Mouse (Mus musculus) liver, embryonic 14.5 days (tissue): ENCODE data around the gene Fgfbp1. TPM values are rescaled to one million over a fixed set of nuclear protein-coding genes. Genes with fewer than 3 reads are reported as not detected.

Experiments
- ATAC-seq: fragments of 200-750 bp; cut with Nextera tagmentation; 2 replicates; pipeline ENCODE4 v1.8.0; 2017; ENCODE audit warnings: moderate number of reproducible peaks, mild to moderate bottlenecking, moderate library complexity; ENCODE audit not compliant: insufficient read depth
- DNase-seq, 3 experiments: peaks; one replicate each; pipeline ENCODE4 v3.0.0-alpha.2; 2012 to 2013; ENCODE audit warnings: low read depth in 3 of 3, low spot score in 3 of 3
- H3K27ac ChIP-seq: fragments of 300-500 bp; sonication (generic); 2 replicates; pipeline ENCODE4 v1.5.1; 2014; ENCODE audit warnings: moderate library complexity, mild to moderate bottlenecking, control low read depth, inconsistent platforms
- H3K27me3 ChIP-seq: fragments of 300-500 bp; sonication (generic); 2 replicates; pipeline ENCODE4 v1.6.1; 2014; ENCODE audit warnings: mild to moderate bottlenecking, low read length, moderate library complexity; ENCODE audit not compliant: control insufficient read depth, insufficient read depth
- H3K36me3 ChIP-seq: fragments of 300-500 bp; sonication (generic); replicated peaks from 2 replicates; pipeline ENCODE4 v1.6.1; 2014; ENCODE audit warnings: low read depth; ENCODE audit not compliant: control insufficient read depth, insufficient read depth
- H3K4me1 ChIP-seq, 2 experiments: fragments of 200-500 bp in 1 of 2; fragments of 300-500 bp in 1 of 2; sonication (generic) in 1 of 2; replicated peaks; 2 replicates each; pipeline ENCODE4 v1.6.1; 2012 to 2014; ENCODE audit warnings: antibody characterized with exemption in 1 of 2, inconsistent platforms in 1 of 2, low read length in 1 of 2; ENCODE audit not compliant: control insufficient read depth in 2 of 2, insufficient read depth in 2 of 2
- H3K4me2 ChIP-seq: fragments of 300-500 bp; sonication (generic); 2 replicates; pipeline ENCODE4 v1.6.1; 2014; ENCODE audit warnings: low read depth, mild to moderate bottlenecking, control low read depth, moderate library complexity
- H3K4me3 ChIP-seq, 2 experiments: fragments of 200-500 bp in 1 of 2; fragments of 300-500 bp in 1 of 2; sonication (generic) in 1 of 2; 2 replicates each; pipeline ENCODE4 v1.5.1; 2012 to 2014; ENCODE audit warnings: low read depth in 2 of 2, low read length in 2 of 2, mild to moderate bottlenecking in 2 of 2, control low read depth in 1 of 2, inconsistent platforms in 1 of 2, moderate library complexity in 1 of 2; ENCODE audit not compliant: insufficient read depth in 1 of 2
- H3K9ac ChIP-seq: fragments of 300-500 bp; sonication (generic); replicated peaks from 2 replicates; pipeline ENCODE4 v1.6.1; 2014; ENCODE audit warnings: mild to moderate bottlenecking, control low read depth, moderate library complexity
- H3K9me3 ChIP-seq: fragments of 300-500 bp; sonication (generic); 2 replicates; pipeline ENCODE4 v1.6.1; 2016; ENCODE audit warnings: low read length, mixed read lengths; ENCODE audit not compliant: control insufficient read depth
- CTCF ChIP-seq: IDR thresholded peaks from 2 replicates; pipeline ENCODE4 v1.5.1; 2016; ENCODE audit warnings: antibody characterized with exemption, low read depth, control low read depth
- EP300 ChIP-seq: IDR thresholded peaks from 2 replicates; pipeline ENCODE4 v1.6.1; 2016; ENCODE audit warnings: antibody characterized with exemption, low read depth
- WGBS: fragments of 180-500 bp; shearing (Covaris S2); extraction: QIAGEN DNeasy Blood & Tissue Kit; methylation state at CpG from one replicate; pipeline ENCODE4 v1.1.7; 2014; ENCODE audit not compliant: insufficient replicate concordance; 5-methylcytosine and 5-hydroxymethylcytosine counted together
- polyA plus RNA-seq, 2 experiments: library from polyadenylated mRNA; depleted of rRNA in 1 of 2; stranded (reverse) in 1 of 2; unstranded in 1 of 2; fragments of >200 nt; fragmentation: Nextera tagmentation in 1 of 2; extraction: Ambion mirVana in 1 of 2; gene quantifications; 2 replicates each; pipeline versions ENCODE4 v1.2.1 to v1.2.3; 2012 to 2014

Fgfbp1 gene
- polyA plus RNA-seq, 2 experiments, result 0.09 to 0.14 TPM

DNA sequence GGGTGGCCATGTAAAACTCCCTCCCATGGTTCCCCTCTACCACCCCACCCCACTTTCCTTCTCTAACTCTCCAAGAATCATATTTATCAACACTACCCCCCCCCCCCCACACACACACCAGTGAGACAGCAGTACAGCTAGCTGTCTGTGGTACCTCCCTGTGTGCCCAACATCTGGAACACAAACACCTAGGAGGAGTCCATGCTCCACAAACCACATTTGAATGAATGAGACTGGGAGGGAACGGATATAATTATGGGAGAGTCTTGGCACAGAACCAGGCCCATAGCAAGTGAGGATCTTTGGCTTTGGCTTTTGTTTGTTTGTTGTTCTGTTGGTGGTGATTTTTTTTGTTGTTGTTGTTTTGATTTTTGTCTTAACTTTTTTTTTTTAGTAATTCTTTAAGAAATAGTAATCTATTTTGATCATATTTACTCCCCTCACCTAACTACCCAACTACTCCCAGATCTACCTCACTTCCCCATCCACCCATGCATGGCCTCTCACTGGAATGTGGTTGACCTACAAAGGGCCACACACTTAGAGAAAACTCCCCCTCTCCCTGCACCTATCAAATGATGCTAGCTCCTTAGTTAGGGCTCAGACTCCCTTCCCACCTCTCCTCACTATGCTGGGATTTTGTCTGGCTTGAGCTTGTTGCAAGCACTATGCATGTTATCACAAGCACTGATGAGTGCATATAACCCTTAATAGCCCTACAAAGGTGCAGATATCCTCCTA lies 4.6 kb downstream of the Fgfbp1 start:
- WGBS, result 59% methylated on average over 1 of the region's 1 CpGs
- TF ChIP-seq EP300 (no peak), CTCF (no peak)
- Histone ChIP-seq H3K9me3 (no peaks in the 10 kb centered on the region), H3K4me3 (no peak overlapping the region), H3K36me3 (no peaks in the 10 kb centered on the region), H3K27me3 (no peaks in the 10 kb centered on the region), H3K27ac (no peak overlapping the region), H3K4me1 (no peaks in the 10 kb centered on the region), H3K9ac (no peak overlapping the region), H3K4me2 (no peak overlapping the region)
- ATAC-seq (no peak), DNase-seq (no peak)

DNA sequence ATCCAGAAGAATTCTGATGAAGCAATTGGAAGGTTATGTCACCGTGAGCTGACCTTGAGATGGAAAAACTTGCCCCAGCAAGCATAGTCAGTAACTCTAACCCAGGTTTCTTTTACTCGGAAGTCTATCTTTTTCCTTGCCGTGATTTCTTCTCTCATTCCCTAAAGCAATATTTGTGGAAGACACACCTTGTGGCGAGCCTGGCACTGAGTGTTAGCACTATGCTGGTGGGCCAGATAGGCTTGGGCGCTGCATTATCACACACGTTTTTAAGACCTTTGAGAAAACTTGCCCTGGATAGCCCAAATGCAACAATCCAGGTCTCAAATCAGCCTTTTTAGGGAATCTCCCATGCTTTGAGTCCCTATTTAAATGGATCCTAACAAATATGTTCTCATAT lies 7.4 kb downstream of the Fgfbp1 start:
- H3K27me3 ChIP-seq, result no peaks in the 10 kb centered on the region
- no peak overlapping the region for H3K4me2 ChIP-seq
- 51% methylated on average over 6 of the region's 6 CpGs for WGBS
- H3K36me3 ChIP-seq, result no peaks in the 10 kb centered on the region
- no peak overlapping the region for H3K27ac ChIP-seq
- H3K4me3 ChIP-seq, result no peak overlapping the region
- no peak overlapping the region for H3K9ac ChIP-seq
- no peak for ATAC-seq
- no peak for DNase-seq
- H3K9me3 ChIP-seq, result no peaks in the 10 kb centered on the region
- TF ChIP-seq CTCF (no peak), EP300 (no peak)
- H3K4me1 ChIP-seq, result no peaks in the 10 kb centered on the region

DNA sequence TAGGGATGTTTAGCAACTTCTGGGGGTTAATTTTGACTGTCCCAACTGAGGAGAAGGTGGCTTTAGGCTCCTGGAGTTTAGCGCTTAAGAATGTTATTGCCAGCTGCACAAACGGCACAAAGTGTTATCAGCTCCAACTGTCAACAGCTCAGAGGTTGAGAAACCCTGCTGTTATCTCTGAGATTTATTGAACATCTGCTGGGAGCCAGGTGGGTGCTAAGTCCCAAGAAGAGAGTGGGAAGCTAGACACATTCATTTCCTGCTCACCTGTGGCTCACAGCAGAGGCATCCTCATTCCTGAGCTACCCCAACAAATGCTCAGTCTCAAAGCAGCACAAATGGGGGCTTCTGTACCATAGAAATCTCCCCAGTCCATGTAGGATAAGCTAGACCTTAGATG lies 10.4 kb downstream of the Fgfbp1 start:
- WGBS, result 29% methylated on average over 2 of the region's 2 CpGs
- Histone ChIP-seq H3K4me3 (no peak overlapping the region), H3K9ac (no peak overlapping the region), H3K27me3 (no peaks in the 10 kb centered on the region), H3K9me3 (no peaks in the 10 kb centered on the region), H3K27ac (no peak overlapping the region), H3K36me3 (no peaks in the 10 kb centered on the region), H3K4me1 (no peaks in the 10 kb centered on the region), H3K4me2 (no peak overlapping the region)
- TF ChIP-seq CTCF, result no peak
- no peak for TF ChIP-seq EP300
- no peak for ATAC-seq
- no peak for DNase-seq

DNA sequence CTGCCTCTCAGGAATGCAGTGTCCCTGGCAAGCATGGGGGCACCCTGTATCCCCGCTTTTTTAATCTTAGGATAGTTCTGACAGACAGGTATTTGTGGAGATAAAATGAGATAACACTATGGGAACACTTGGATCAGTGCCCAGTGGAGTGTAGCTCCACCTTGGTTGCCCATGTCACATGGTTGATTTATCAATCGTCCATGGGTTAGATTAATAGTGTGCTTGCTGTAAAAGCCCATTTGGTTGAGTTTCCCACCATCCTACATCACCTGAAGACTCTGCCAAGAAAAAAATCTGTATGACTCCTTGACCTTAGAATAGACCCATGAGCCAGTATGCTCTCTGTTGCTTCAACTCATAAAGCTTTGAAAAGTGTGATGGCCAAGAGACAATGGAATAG lies 11.0 kb downstream of the Fgfbp1 start:
- Histone ChIP-seq H3K4me2 (no peak overlapping the region), H3K36me3 (no peaks in the 10 kb centered on the region), H3K27me3 (no peaks in the 10 kb centered on the region), H3K4me3 (no peak overlapping the region), H3K27ac (no peak overlapping the region), H3K9me3 (no peaks in the 10 kb centered on the region), H3K4me1 (no peaks in the 10 kb centered on the region), H3K9ac (no peak overlapping the region)
- no peak for DNase-seq
- 42% methylated on average over 2 of the region's 2 CpGs for WGBS
- no peak for TF ChIP-seq CTCF
- no peak for ATAC-seq

DNA sequence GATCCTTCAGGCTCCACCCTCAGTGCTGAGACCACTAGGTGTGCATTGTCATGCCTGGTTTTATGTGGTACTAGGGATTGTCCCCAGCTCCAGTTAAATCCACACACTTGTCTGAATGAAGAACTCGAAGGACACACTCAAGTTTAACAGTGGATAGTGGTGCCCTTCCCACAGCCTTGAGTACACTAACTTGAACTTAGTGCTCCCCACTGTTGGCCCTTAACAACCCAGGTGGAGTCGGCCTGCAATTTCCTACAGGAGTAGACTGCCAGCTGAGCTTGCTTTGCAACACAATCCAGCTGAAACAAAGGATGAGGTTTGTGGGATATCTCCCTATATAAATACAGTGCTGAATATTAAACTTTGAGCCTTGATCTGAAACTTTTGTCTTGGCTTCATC lies 12.9 kb downstream of the Fgfbp1 start:
- H3K4me2 ChIP-seq, result no peak overlapping the region
- H3K27me3 ChIP-seq, result no peaks in the 10 kb centered on the region
- H3K9me3 ChIP-seq, result no peaks in the 10 kb centered on the region
- no peak for ATAC-seq
- H3K4me3 ChIP-seq, result no peak overlapping the region
- no peak overlapping the region for H3K27ac ChIP-seq
- DNase-seq, result no peak
- TF ChIP-seq EP300 (no peak), CTCF (no peak)
- no peaks in the 10 kb centered on the region for H3K36me3 ChIP-seq
- WGBS, result 27% methylated on average over 2 of the region's 2 CpGs
- no peak overlapping the region for H3K9ac ChIP-seq
- no peaks in the 10 kb centered on the region for H3K4me1 ChIP-seq
